Mouse (Mus musculus) lung, adult 18-20 months (tissue): ENCODE measurements at regions not wholly inside any gene's neighbourhood (a gene's known extent, or its start where the extent isn't known, plus 50 kb on each side); places are given as distances from the start of the nearest gene placed in this dataset.

Experiments used
- DNase-seq, 2 experiments: peaks; one replicate each; pipeline ENCODE4 v3.0.0; 2022; ENCODE audit warnings: mixed read lengths in 2 of 2

DNA sequence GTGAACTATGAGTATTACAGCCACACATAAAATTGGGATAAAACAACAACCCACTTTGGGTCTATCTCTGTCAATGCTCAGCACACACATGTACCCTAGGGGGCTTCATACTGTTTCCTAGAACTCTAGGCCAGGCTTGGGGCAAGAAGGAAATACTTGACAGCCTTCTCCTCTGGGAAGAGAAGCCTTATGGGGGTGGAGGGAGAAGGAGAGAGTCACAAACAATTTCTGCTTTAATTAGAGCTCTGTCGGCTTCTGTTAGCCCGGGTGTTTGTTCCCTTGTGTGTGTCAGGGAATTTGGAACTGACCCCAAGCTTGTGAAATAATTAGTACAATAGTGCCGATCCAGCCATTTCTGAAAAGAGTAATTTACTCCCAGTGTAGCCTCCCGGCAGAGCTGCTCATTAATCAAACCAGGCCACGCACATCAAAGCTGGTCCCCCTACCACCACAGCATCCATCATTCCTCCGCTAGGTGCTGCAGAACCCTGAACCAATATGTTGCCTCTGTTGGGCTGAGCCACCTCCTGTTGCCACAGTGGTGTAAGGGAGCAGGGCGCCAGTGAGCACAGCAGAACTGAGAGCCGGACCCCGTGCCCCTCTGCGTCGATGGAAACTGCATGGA is 307.3 kb downstream of the Tmem114 start:
- no peak for DNase-seq

DNA sequence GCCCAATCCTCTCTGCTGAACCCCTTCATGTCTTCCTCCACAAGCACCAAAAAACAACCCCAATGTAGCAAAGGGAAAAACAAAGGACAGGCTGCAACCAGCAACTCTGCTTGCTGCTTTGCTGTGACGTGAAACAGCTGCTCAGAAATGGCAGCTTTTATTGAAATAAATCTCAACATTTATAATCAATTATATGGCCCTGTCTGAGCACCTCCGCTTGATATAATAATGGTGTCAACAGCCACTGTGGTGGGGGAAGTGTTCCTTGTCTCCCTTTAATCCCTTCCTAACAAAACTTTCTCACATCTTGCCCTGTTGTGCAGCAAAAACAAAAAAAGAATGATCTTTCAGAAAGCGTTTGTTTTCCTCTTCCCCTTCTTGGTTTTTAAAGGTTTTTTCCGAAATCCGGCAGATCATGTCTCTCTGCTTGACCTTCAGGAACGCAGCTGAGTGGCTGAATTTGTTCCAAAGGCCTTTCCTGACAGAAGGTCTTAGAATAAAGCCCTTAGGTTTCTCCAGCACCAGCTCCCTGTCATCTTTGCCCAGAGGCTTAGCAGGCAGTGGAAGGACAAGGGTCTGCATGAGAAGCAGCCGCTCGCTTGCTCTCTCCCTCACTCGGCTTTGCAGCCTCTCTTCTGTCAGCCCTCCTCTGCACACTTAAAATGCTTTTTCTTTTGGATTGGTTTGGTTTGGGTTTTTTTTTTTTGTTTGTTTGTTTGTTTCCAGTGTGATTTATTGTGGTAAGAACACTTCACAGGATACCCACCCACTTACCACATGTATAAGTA is 313.4 kb downstream of the Tmem114 start:
- no peak for DNase-seq

DNA sequence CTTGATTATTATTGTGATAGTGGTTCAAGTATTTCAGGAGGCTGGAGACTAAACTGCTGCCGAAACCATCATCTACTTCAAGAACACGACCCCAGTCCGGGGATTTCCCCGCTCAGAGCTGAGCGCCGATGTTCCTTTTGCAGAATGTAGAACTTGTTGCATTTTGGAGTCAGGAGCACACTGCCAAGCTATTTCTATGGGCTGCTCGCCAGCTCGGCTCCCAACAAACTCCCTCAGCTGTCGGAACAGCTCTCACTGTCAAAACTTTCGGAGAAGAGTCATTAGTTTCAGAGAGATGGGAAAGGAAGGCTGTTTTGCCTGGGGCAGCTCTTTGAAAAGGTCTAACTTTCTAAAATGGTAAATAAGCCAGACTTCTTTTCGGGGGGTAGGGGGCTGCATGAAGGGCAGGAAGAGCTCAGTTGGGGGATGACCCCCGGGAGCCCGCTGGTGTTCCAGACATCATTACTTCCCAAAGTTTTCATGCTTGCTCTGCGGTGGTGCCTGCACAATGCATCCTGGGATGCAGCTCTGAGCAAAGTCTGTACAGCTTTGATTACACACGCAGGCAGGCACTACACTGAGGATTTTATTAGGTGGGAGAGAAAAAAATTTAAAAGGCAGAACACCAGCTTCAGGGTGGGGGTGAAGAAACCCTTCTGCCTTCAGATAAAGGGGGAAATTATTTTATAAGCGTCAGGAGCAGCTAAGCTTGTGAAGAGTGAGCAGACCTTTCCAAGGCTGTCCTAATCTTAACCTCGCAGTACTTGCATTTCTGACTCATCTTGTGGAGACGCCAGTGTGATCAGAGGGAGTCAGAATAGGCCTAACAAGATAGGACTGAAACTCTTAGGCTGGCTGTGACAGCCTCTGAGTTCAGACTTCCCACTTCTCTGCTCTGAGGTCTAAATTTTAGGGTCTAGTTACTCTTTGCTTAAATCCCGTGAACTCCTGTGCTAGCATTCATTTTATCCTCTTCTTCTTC is 316.5 kb downstream of the Tmem114 start:
- peak; percentile 5 to 14 for DNase-seq

DNA sequence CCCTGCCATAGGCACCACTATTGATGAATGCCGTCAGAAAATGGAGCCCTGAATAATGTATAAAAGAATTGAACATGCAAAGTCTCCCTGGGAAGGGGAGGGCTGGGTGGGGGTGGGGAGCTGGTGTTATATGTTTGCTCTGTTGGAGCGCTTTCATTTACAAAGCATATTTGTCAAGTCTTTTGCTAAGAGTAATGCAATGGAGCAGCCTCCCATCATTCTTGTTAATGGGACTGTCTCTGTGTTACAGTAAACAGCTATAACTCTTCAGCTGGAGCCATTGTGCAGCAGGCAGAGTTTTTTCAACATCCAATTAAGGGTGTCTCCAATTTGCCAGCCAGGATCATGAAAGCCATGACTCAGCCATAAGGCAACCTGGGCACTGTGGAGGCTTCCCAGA is 345.9 kb downstream of the Tmem114 start:
- DNase-seq, result no peak

DNA sequence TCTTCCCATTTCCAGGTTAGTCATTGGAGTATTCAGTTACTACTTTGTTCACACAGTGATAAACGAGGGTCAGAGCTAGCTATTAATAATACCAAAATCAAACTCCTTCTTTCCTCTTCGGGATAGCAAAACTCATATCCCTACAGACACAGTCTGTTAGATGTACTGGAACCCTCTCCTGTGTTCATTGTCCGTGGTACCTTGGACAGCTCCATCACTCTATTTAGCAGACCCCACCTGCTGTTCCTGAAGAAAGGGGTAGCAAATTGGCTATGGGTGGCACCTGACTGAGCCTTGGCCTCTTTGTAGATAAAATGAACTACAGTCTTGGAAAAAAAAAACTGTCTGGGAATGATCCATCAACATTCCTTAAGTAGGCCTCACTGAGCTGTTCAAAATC is 346.5 kb downstream of the Tmem114 start:
- no peak for DNase-seq

DNA sequence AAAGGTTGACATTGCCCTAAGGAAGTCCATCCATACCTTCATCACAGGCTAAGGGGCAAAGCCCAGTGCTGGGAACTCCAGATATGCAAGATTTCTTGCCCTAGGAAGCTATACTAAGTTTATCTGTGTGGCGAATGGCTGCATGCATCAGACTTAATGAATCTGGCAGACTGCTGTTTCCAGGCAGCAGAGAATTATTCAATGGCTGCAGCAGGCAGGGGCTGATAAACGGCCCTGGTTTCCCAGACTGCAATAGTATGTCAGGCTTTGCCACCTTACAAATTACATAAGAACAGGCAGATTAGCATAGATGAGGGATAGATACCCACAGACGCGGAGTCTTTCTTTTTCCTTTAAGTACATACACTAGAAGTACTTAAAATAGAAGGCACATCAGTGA is 350.2 kb downstream of the Tmem114 start:
- DNase-seq, result no peak

DNA sequence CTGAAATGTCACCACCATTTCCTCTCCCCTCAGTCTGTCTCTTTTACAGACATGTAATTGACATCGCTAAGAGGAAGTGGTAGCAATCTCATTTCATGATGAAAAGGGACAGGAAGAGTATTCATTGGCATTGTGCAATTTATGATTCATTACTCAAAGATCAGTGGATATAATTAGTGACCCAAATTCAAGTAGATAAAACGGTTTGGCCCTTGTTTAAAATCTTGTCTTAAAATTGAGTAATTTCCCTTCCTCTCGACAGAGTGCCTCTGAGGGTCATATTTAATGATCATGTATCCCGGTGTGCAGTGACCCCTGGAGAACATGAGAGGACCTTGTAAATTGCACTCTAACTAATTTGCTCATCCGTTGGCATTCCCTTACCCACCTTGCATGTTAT is 371.0 kb downstream of the Tmem114 start:
- no peak for DNase-seq

DNA sequence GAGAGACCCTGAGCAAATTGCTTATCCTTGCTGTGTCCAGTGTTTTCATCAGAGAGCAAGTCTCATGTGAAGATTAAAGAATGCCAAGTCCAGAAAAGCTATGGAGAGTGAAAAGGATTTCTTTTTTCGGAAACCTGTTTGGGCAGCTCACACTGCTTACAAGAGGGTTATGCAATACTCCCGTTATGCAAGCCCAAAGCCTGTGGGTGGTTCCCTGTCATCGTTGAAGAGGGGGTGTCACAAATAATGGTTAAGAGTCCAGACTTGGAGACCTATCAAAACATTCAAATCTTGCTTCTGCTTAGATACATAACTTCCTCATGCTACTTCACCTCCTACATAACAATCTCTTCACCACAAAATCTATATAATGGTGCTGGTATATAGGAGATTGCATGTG is 416.0 kb downstream of the Tmem114 start:
- peak; percentile 52 to 73 for DNase-seq

DNA sequence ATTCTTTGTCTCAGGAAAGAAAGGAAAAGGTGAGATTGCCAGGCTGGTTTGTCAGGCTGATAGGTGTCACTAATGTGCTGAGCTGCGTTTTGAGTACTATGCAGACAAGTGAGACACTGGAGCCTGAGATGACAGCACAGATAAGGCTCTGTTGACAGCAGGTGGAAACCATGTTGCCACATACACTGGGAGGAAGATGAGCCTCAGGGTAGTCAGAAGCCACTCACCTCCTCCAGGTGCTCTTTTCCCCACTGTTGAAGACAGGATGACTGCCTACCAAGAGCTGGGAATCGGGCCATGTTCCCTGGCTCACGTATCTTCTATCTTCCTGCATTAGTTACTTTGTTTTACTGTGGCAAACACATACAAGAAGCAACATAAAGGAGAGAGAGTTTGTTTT is 418.3 kb downstream of the Tmem114 start:
- DNase-seq, result no peak

DNA sequence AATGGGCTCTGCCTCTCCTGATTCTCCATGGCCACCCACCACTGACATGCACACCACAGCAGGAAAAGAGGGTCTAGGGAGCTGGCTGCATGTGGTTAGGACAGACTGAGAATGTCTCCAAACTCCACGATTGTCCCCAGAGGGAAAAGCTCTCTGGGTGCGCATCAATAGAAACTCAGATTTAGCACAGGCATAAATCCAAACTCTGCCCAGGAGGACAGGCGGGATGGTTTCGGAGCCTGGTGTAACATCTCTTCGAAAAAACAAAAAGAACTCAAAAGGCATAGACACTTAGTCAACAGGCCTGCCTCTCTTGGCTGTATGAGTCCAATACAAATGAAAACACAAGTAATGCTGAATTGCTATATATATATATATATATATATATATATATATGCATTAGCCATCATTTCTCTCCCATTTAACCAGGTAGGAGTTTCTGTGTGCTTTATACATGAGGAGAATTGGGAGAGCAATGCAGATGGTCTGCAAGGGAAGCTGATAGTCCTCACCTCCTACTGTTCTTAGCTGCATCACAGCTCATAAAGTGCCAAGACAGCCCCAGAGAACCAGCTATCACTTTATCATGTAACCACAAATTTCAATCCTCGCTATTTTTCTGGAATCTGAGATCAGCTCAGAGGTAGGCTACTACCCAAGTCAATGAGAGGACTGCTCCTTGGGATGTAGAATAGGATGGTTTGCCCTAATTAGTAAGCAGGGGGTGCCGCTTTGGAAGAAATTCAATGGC is 422.4 kb downstream of the Tmem114 start:
- no peak for DNase-seq

DNA sequence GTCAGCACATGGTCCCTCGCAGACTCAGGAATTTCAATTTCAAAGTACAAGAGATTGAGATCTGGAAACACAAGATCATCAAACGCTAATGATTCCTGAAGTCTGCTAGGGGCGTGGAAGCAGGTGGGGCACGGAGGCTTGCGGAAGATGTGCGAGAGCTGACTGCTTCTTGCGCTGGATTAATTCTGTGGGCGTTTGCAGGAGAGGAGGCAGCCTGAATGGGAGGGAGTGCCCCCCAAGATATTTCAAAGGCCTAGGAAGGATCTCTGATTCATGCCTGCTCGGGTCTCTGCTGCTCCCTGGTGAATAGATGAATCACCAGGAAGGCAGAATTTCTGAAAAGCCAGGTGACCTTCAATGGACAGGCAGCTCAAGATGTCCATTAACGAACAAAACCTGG is 442.1 kb downstream of the Tmem114 start:
- DNase-seq, result no peak

DNA sequence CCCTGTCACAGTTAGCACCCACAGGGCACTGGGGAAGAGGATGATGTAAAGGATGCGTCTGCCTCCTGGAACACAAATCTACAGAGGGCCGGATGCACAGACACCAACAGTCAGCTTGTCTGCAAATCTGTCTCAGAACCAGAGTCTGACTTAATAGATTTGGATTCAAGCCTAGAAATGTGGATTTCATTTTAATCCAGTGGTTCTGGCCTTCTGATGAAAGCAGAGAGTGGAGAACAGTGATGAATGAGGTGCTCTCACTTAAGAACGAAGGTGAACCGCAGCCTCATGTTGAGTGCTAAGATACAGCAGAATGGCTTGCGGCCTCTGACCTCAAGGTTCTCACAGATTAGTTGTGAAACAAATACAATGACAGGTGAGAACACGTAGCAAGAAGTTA is 446.5 kb downstream of the Tmem114 start:
- DNase-seq, result no peak

DNA sequence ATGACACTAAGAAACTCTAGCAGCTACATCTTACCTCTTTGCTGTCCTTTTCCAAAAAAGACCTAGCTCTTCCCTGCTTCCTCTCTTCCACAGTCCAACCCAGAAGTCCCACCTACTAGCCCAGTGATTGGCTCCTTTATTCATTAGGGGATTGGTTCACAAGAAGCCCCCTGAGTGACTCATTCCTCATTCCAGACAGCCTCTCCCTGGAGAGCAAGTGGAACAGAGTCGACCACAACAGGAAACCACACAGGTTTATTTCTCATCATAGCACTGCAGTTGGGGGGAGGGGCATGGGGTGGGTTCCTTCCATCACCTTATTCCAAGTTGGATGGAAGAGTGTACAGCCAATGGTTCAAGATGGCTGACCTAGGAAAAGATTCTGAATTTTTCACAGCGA is 473.3 kb downstream of the Tmem114 start:
- no peak for DNase-seq

DNA sequence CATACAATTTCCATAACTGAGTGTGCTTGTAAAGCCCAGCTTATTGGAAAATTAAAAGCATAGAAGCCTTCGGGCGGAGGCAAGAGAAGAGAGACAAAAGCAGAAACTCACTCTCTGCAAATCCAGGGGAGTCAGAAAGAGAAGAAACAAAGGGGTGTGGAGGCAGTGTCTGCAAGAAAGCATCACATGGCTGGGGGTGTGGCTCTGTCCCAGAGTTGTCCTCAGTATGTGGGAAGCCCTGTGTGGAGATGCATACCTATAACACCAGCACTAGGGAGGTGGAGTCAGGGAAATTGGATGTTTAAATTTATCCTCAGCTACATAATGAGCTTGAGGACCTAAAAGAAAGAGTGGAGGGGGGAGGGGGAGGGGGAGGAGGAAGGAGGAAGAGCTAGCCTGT is 482.6 kb downstream of the Tmem114 start:
- DNase-seq, result no peak

DNA sequence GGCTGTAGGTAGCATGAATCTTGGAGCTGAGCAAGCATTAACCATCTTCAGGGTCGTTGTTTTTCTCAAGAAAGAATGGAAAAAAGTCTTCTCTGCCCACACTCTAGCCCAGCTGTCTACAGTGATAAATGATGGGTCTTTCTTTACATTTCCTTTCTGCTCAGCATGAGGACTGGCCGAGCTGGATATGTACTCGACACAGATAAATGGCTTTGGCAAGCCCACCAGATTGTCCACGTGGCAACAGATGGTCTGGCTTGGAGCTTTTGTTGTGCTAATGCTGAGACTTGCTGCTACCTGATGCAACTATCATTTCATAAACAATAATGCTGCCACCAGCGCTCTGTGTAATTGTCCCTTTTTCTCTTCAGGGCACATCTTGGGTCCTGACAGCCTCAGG is 487.8 kb downstream of the Tmem114 start:
- DNase-seq, result no peak

DNA sequence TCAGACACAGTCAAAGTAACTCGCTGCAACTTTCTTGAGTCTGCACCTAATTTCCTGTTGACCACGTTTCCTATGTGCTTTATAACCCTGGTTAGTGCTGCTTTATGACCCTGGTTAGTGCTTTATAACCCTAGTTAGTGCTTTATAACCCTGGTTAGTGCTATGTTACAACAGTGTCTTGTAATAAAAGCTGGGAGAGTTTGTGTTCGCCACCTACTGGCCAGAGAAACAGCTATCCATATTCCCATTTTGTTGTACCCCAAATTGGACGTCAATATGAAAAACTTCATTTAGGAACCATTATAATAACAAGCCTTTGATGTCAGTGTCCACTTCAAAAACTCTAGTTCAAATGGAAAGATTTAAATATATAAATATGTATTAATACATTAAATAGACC is 492.6 kb downstream of the Tmem114 start:
- no peak for DNase-seq

DNA sequence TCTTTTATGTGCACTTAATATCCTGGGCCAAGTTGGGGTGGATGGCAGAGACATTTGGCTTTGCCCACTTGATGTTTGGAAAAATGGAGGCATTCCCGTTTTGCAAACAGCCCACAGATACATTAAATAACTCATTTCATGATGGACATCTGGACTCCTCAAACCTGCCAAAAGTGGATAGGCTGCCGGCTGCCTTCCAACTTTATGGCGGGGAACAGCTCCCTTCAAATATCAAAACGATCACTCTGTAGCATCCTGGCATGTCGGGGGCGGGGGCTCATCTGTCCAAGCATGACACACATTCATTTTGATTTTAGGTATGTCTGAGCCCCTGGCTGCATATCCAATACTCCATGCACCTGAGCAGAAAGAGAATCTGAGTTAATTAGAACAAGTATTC is 493.3 kb downstream of the Tmem114 start:
- no peak for DNase-seq

DNA sequence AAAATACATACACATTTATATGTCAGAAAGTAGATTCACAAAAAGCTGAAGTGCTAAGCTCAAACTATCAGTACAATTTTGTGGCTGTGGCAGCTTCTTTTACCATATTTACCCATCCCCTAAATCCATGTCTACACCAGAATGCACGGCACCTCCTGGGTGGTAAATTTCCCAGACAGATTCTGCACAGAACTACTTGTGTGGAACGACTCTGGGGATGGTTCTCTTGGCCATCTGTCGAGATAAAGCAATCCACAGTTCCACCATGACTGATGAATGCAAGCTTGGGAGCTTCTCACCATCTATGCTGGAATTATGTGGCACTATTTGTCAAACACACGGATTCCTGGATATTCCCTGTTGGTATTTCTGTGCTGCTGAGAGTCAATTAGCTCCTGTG is 495.8 kb downstream of the Tmem114 start:
- DNase-seq, result no peak

DNA sequence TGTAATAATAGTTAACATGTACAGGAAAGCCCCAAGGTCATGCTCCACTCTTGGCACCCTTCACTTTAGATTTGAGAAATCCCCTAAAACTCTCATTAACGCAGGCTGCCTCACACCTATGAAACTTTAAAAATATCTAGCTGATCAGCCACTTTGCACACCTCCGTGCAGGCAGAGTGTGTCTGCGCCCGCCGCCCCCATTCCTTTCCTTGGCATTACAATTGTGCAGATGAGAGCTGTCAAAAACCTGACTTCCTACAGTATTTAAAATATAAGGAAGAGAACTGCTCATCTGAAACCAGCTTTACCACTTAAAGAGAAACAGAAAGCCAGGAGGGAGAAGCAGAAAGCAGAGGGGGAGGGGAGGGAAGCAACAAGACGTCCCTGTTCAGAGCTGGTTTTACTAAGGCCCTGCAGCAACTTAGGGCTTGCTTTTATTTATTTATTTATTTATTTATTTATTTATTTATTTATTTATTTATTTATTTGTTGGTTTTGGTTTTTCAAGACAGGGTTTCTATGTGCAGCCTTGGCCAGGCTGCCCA is 496.5 kb downstream of the Tmem114 start:
- no peak for DNase-seq

DNA sequence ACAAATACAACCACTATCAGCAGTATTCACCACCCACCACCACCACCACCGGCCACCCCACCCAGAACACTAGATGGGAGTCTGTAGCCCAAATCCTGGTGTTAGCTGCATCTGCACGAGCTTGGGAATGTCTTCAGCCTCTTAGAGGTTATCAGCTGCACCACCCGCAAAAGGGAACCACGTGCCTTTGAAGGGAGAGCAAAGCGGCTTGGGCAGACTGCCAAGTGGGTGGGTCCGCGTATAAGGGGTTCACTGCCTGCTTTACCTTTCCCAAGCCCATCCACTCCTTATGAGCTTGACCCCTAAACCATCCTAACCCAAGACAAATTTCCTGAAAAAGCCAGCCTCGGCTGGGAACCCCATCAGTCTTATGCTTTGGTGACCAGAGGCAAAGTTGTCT is 497.2 kb downstream of the Tmem114 start:
- DNase-seq, result peak in 1 of 2 experiments; percentile 3

DNA sequence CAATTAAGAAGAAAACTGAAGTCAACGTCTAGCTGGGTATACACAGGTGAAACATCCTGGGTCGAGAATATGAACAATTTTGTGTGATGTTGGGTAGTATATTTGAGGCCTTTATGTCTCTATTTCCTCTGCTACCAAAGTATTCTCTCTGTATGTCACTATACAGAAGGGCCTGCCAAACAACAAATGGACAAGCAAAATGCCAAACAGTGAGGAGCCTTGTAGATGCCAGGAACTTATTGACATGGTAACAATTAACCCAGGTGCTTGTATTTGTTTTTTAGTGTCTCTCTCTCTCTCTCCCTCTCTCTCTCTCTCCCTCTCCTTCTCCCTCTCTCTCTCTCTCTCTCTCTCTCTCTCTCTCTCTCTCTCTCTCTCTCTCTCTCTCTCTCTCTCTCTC is 529.1 kb downstream of the Tmem114 start:
- DNase-seq, result no peak

DNA sequence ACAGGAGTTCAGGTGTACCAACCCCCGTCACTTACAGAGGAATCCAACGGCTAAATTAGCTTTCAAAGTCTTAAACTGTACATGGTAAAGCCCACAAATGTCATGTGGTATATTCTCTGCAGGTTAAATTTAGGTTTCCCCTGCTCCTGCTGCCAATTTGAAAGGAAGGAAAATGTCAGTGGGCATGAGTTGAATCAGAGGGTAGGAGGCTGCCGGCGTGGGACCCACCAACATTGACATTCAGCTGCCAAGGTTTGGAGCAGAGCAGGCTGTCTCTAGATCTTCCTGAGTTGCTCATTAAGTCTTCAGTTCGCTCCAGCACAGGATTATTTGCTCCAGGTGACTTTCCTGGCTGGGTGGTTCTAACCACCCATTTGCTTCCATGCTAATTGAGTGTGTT is 532.1 kb downstream of the Tmem114 start:
- DNase-seq, result no peak

DNA sequence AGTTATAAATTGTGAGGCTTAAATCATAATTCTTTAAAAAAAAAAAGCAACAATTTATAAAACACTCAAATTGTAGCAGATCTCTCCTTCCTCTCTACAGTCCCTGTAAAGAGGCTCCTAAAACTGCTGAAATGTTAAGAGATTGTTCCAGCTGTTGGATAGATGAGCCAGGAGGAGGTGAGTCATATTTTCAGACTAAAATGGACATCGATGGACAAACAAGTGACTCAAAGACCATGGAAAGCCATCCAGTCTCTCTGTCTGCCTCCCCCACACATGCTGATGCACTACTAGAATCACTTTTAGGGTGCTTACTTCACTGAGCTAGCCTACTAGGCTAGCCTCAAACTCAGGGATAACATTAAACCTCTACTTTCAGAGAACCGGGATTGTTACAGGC is 561.5 kb downstream of the Tmem114 start:
- DNase-seq, result no peak
